Mouse (Mus musculus) cerebellum, adult 11 months (tissue): ENCODE results near the gene Scn5a.

ENCODE experiments used
- DNase-seq: peaks from one replicate; pipeline ENCODE4 v3.0.0; 2022

The Scn5a gene

DNA sequence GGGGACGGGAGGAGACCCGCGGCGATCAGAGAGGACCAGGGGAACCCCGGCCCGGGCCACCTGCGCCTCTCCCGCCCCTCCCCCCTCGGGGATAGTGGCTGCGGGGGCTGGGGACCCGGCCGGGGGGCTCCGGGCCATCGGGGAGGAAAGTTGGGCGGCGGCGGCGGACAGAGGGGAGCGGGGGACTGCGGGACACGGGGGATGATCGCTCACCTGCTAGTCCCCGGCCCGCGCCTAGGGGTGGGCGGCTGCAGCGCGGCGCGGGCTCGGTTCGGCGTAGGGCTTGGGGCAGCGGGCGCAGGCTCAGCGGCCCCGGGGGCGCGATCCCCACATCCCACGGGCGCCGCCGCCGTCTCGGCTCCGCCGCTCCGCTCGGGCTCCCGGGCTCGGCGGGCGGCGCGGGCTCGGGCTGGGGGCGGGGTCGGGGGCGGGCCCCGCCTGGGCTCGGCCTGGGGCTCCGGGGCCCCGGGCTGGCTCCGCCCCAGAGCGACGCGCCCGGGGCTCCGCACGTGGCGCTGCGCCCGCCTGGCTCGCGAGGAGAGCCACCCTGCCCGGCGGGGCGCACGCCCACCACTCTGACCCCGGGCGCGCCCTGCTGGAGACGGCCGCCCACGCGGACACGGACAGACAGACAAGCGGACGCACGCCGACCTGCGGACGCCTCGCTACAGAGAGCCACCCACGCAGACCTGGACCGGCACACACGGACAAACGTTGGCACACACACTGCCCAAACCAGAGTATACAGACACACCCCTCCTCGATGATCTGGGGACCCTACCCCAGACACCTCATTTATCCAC, at the start of gene Scn5a:
Scn5a (minus strand) TSS at position 381 of the 803 bp plus-strand sequence.
- DNase-seq: no peak

DNA sequence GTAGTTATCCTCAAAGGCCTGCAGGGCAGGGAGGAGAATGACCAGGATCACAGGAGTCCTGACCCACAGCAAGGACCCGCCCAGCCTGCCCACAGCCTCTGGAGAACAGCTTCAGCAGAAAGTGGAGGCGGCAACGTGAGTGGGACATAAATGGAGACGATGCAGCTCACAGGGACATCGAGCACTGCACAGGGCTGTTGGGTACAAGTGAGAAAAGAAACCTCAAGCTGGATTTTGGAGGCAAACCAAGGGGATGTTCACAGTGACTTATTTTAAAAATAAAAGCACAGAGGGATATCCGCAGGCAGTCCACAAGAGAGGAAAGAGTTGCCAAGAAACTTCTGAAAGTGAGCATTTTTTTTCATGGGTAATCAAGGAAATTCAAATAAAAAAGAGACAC, 48.4 kb upstream of the Scn5a start:
- no peak for DNase-seq

DNA sequence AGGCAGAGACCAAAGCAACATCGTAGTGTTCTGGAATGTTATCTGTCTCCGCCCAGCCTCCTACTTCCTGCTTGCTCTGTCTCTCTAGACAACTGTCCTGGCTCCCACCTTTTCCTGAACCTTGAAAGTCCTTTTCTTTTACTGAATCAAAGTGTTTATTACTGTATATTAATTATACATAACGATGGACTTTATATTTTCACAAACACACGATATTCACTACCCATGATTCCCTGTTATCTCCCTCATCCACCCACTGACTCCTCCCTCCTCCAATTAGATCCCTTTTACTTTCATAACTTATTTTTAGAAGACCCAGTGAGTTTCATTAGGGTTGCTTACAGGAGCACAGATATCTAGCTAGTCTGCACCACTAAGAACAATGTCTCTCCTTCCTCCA, 45.3 kb upstream of the Scn5a start:
- no peak for DNase-seq

DNA sequence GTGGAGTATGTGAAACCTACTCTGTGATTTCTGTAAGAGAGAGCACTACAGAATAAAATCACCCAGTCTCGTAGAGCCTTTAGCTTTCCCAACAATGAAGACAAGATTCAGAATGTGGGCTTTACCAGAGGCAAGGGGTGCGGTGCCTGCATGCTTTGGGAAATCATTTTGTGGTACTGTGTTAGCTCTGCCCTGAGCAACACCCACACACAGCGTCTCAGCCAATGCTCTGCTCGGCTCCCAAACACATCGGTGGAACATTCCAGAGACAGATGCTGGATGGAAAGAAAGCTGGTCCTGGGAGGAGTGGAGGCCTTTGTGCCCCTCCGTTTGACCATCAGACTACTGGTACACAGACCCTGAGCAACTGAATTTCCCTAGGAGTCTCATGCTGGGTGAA, 36.0 kb upstream of the Scn5a start:
- DNase-seq: no peak

DNA sequence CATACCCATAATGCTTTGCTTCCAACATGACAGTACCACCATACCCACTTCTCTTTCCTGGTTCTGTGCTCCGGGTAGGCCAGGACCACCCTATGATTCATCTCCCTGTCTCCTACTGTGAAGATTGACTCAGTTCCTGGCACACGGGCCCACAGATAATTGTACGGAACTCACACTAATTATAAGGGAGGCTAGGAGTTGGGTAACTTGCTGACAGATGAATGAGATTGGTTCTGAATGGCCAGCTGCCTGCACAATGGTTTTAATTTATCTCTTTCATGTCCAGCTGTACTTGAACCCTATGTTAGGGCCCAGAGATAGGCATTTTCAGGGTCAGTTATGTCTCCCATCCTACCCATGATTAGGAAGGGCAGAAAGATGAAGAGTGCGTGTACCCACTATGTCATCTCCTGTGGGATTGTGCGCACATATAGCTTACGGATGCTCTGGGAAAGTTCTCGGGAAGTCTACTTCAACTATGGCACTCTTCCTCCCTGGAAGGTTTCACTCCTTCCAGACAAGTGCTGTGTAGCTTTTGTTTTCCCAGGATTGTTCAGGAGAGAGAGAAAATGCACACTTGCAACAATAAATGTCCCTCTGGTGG, 31.8 kb upstream of the Scn5a start:
- DNase-seq: no peak

DNA sequence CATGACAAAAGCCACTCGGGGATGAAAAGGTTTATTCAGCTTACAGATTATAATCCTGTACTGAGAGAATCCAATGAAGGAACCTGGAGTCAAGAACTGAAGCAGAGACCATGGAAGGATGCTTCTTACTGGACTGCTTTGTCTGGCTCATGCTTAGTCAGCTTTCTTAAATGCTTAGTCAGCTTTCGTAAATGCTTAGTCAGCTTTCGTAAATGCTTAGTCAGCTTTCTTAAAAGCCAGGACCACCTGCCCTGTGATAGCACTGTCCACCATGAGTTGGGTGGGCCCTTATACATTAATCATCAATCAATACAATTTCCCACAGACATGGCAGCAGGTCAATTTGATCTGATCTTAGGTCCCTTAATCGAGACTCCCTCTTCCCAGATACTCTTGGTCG, 28.1 kb upstream of the Scn5a start:
- DNase-seq: no peak

DNA sequence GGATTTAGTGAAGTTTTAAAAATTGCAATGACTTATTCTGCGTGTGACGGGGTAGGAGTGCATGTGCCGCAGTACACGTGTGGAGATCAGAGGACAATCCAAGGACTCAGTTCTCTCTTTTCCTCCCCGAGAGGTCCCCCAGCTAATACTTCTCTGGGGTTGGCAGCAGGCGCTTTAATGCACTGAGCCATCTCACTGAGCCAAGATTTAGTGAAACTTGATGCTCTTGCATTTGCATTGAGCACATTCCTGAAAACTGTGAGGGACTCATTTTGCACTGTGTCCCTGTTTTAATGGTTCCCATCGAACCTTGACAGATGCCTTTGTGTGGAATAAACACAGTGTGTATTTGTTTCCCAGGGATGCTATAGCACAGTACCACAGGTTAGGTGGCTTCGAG, 25.8 kb upstream of the Scn5a start:
- no peak for DNase-seq

DNA sequence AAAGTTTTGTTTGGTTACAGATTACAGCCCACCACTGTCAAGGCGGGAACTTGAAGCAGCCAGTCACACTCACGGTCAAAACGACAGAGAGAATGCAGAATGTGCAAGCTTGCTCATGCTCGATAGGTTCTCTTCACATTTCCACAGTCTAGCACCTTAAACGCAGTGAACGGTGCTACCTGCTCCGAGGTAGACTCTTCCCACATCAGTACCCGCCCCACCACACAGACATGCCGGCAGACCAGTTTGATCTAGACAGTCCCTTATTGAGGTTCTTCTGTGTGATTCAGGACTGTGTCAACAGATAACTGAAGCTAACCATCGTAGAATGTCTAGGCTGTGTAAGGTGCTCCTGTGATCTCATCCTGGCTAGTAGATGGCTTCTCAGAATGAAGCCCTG, 19.7 kb upstream of the Scn5a start:
- DNase-seq: no peak

DNA sequence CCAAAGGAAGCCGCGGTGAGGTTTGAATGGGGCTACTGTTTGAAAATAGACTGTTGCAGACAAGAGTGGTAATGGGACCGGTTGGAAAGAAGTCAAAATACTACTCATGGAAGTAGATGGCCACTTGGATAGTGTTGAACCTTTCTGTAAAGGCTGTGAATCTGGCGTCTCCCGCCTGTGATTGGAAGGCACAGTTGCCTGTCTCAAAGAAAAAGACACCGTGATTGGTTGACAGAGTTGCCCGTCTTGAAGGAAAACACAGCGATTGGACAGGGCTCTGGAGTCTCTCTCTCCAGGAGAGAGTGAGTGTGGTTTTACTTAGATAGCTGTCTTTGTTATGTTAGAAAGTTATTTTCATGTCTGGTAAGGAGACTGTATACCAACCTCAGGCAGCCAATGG, 18.5 kb upstream of the Scn5a start:
- no peak for DNase-seq

DNA sequence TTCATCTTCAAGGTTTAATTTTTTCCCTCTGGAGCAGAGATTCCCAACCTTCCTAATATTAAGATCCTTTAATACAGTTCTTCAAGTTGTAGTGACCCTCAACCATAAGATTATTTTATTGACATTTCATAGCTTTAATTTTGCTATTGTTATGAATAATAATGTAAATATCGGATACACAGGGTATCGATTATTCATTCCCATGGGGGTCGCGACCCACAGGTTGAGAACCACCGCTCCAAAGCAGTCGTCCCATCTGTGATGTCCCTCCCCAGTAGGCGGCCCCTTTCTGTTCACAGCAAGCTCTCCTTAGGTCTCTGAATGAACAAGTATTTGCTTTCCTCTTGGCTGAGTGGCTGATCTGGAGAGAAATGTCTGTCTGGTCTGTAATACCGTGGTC, 10.8 kb upstream of the Scn5a start:
- DNase-seq: no peak

DNA sequence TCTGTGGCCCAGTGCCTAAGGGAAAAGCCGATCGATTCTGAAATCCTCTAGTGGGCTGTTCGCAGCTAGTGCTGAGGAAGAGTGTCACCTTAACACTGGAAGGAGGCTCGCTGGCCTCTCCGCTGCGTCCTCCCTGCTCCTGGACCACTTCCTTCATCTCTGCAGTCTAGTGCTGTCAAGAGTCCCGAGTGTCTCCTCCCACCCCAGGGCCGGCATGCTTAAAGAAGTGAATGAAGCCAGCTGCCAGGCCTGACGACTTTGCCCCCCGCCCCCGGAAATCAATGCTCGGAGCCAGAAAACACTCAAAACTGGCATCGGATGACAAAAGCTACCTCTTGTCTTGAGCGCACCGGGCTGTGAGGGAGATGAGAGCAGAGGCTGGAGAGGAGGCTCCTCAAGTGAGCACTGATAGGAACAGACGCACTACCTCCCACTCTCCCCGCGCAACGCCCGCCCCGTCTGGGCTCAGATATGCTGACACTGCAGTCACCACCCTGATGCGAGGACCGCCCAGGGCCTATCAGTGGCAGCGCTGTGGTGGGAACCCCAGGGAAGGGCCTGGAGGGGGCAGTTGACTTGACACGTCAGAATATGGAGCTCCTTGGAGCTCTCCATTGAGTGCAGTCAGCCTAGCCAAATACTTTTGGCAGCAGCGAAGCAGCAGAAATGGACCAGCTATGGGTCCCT, 10.1 kb upstream of the Scn5a start:
- DNase-seq: no peak

DNA sequence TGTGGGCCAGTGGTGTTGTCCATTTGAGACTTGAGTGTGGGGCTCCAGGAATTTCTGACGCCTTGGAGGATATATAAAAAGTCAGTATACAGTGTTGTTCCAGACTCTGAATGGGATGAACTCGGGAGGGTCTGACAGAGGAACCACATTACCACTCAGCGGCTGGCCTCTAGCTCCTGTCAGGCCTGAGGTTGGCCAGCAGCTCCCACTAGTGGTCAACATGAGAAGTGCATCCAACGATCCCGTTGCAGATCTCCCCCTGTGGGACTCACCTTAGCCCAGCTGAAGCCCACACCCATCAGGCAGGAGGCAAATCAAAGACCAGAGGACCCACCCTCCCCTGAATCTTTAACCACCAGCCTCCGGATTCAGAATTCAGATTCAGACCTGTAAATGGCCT, 1.9 kb upstream of the Scn5a start:
- peak; percentile 33 for DNase-seq

DNA sequence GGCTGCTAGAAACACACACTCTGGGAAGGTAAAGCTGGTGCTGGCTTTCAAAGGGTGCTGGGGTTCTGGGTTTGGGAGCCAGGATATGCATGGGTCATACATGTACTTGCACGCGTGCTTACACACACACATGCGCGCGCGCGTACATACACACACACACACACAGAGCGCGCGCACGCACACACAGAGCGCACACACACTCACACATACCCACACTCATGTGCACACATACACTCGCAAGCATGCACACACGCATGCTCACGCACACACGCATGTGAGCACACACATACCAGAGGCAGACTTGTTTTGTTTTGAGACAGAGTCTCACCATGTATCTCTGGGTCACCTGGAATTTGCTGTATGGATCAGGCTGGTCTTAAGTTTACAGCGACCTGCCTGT, 1.4 kb upstream of the Scn5a start:
- DNase-seq: no peak

DNA sequence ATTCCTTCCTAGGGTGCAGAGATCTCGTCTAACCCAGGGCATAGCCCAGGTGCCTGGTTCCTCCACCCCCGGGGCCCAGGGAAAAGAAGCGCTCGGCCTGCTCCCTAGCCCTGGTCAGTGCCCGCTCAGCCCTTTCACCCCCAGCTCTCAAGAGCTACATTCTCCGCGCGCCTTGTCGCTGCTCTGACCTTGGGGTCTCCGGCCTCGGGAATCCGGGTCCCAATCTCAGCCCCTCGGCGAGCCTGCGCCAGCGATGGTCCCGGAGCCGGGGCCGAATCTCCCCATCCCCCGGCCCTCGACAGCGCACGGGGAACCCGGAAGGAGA, 543 bp downstream of the Scn5a start:
- no peak for DNase-seq

DNA sequence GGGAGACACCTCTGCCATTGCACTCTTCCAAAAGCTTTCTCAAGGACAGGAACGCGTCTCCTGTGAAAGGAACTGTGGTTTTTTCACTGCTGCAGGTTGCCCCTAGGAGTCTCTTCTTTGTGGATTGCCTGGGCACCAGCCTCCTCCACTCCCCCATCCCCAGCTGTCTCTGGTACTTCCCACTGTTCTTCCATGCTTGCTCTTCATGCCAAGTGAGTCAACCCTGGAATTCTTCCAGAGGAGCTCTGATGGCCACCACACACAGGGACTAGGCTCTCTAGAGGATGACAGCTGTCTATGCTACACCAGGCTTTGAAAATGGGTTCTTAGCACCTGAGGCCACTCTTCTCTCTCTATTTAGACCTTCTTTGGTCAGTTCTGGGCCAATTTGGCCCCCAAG, 1.8 kb downstream of the Scn5a start:
- no peak for DNase-seq

DNA sequence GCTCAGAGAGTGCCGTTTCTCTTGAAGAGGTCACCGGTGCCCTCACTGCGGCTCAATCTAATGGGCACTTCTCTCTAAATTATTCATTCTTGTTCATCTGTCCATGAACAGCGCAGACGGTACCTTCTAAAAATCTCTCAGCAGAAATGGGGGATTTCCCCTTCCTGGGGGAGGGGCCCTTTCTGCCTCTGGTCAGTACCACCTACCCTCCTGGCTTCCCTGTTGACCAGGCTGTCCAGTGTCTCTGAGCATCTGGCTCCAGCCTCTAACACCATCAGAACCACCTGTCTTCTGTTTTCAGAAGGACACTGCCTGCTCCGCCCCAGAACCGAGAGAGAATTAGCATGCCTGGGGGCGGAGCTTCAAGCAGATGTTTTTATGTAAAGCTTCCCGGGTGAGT, 3.1 kb downstream of the Scn5a start:
- DNase-seq: no peak

DNA sequence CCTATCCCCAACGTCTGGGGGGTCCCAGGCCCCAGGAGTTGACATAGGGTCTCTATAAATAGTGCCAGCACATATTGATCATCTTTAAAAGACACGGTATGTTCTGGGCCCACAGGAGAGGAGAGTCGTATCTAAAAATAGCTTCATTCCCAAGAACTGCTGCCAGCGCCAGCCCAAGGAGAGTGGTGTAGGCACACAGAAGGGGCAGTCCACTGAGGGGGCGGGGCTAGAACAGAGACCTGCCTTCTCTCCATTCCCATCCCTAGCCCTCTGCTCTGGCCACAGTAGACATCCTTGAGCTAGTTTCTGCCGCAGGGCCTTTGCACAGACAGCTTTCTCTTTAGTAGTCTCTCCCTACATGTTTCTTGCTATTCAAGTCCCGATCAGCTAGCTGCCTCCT, 4.5 kb downstream of the Scn5a start:
- no peak for DNase-seq

DNA sequence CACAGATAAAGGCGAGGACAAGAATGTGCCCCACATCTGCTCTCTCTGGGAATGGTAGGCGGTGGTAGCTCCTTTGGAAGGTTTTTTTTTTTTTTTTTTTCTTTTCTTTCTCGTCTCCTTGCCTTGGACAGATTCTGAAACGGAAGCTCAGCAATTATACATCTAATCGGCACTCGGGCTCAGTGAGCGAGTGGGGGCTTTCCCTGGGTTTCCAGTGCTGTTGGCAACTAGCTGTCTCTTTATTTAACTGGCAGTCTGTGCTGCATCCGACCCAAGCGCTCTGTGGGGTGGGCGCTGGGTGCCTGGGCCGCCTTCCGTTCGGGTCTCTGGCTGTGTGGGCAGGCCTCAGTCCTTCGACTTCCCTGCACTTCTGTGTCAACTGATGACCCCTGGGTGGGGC, 5.8 kb downstream of the Scn5a start:
- no peak for DNase-seq

DNA sequence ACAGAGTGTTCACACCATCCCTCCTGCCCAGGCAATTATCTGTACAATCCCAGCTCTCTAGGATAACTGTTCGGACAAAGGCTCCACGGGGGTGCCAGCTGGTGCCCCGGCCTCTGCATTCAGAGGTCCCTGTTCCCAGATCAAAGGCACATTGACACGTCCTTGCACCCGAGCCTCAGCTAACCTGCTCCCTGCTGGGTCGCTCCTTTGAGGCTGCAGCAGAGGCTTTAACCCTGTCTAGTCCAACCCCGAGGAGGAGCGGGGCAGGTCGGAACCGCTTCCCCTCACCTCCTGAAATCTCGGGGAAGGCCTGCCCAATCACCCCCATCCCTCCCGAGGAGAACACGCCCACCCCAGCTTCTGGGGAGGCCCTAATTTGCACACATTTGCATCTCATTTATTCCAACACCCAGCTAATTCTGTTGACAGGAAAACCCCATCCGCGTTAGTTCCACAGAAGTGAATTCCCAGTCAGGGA, 7.4 kb downstream of the Scn5a start:
- DNase-seq: no peak

DNA sequence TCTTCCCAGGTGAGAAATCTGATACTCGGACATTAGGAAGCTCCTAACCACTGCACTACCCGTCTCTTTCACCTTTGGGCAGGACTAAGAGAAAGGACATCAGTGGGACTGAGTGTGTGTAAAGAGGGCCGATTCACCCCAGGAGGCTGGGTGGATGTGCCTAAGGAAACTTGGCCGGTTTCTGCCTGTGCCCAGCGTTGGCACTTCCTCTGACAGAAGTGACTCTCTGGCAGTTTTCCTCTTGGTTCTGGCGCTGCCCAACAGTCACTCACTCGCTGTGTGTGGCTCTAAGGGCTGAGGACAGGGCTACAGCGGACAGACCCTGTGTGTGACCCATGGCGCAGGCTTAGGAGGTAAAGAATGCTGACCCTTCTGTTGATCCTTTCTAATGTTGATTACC, 8.2 kb downstream of the Scn5a start:
- no peak for DNase-seq

DNA sequence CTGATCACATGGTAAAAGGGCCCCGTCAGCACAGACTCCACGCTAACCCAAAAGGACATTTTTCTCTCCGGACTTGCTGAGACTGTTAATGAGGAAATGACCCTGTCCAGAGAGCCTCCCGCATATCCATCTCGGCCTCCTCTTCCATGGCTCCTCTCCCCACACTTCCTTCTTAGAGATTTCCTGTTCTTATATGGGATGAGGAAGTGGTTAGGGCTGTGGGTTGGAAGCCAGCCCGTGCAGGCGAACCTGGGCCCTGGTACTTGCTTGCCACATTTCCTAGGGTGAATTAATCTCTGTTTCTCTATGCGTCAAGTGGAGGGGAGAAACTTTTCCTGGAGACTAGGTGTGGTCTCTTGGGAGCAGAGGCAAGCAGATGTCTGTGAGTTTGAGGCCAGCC, 10.1 kb downstream of the Scn5a start:
- no peak for DNase-seq

DNA sequence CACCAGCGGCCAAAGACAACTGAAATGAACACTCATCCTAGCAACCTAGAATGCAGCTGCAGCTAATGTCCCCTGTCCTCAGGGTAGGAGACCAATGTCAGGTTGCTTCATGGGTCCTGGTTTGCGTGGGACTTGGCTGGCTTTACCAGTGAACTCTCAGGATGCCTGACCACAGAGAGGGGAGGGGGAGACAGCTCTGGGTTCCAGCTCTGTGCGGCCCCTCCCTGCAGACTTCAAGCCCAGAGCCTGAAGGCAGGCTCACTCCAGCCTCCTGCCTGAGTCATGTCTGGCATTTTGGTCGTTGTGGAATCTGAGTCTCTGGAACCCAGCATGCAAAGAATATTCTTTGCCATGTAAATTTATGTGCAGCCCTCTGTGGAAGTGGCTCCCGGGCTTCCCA, 11.0 kb downstream of the Scn5a start:
- DNase-seq: no peak

DNA sequence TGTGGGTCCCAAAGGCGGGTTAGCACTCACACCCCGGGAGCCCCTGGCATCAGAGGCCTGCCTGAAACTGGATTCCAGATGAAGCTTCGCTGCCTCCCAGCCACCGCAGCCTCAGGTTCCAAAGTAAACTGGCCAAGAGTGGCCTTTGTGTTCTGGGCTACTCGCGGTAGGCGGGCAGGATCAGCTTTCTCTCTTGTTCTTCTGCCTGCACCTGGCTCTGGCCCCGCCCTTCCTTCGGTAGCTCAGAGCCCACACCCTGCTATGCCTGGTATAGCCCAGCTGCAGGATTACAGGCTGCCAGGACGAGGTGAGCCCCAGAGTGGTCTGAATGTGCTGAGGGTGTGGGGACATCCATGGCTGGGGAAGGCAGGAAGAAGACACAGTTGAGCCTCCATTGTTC, 12.6 kb downstream of the Scn5a start:
- DNase-seq: no peak

DNA sequence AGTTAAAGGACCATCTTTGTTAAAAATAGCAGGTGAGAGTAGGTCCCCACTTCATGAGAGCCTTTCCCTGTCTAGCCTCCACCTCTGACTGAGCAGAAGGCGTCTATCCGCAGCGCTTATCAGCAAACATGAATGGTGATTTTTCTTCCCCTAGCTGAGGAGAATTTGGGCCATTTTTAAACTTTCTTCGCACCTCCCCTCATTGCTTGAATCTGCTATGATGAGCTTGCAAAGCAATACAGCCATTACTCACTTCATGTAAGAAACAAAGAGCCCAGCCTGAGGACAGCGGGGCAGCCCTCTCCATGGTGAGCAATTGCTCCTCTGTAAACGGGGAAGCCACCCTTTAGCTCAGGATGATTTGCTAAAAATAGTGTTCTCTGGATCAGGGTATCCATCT, 14.0 kb downstream of the Scn5a start:
- no peak for DNase-seq

DNA sequence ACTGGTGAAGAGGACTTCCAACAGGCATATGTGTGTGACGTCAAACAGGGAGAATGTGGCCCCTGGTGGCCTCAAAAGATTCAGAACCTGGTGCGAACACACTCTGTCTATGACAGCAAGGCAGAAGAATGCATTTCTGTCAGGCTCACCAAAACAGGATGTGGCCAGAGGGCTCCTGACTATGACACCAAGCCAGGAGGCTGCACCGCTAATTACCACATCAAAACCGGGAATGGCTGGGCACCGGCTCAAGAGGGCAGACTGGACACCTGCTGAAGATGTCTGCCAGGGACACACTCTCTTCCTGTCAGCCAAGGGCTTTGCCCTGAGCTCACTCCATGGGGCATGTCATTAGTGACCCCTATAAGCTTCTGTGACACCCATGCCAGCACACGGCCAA, 15.2 kb downstream of the Scn5a start:
- DNase-seq: peak; percentile 13
